Comparison of ENCODE assay signal across 8 mouse cellular contexts in the genomic region with DNA sequence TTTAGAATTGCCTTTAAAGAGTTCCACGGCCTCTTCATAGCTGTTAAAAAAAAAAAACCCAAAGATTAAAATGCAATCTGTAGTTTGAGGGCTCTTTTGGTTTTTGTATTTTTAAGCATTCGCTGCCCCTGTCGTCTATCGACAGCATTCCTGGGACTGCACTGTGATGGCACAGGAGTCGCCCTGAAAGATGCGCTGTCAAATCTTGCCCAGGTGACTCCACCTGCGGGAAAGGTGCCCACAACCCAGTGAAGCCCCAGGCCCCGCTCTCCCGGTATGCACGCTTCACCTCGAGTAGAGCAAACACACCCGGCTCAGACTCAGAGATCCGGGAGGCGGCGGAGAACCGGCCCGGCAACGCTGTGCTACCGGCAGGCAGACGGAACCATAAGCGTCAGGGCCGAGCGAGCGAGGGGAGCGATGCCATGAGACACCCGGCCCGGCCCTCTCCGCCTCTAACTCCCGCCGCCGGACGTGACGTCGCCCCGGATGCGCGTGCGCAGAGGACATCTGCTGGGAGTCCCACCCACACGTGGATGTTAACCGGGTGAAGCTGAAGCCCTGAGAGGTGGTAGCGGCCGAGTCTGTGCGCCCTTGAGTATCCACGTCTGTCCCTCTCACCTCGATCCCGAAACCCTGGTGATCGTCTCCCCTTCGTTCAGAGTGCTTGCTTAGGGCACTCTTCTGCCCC. TPM values are rescaled to one million over a fixed set of nuclear protein-coding genes. Genes with fewer than 3 reads are reported as not detected.
DNase-seq lines count a peak whose midpoint lies in the region; ATAC-seq lines count a peak whose summit lies in the region.

A gene (minus strand): TSS at position 482 of the 691 bp plus-strand sequence.

- peak; percentile 86 for ATAC-seq in inflammation-experienced regulatory T-cells, adult 6 months
- peak; percentile 93 for ATAC-seq in megakaryocyte-erythroid progenitor cell, adult 5-6 weeks (replicated peaks; ENCODE audit: low FRiP score, low TSS enrichment, poor library complexity, severe bottlenecking)

- intact Hi-C loops in gastrocnemius, postnatal 14 days (cut with DNase I; ENCODE audit: low total_unique reads) = no loop called here
- intact Hi-C loops in left cerebral cortex, postnatal 10 days (cut with DNase I) = loop anchor here (10.0 kb wide), 1 partner anchor 384 kb away; no protein-coding TSS in a partner anchor

- peak; percentile 98 to 99 for DNase-seq in adrenal gland, adult (ENCODE audit: inconsistent age in 2 of 2, low spot score in 1 of 2)
- DNase-seq in embryo, embryonic 10.5 days (ENCODE audit: low spot score) = peak; percentile 97
- DNase-seq in gastrocnemius, postnatal 14 days = peak; percentile 99
- peak; percentile 97 to 99 for DNase-seq in left cerebral cortex, postnatal 10 days (ENCODE audit: extremely low spot score in 1 of 2, low spot score in 2 of 2)
- peak; percentile 99 for DNase-seq in right cerebral cortex, postnatal 25 days
- peak; percentile 97 to 99 for DNase-seq in urinary bladder, postnatal 4 days (ENCODE audit: low spot score in 2 of 2)

RNA-seq across cellular contexts. Expression of the gene that starts here (rescaled TPM):
- 10 to 100 TPM; 22.6 to 26.3 TPM for total RNA-seq in gastrocnemius, postnatal 14 days (2021)
- polyA plus RNA-seq in inflammation-experienced regulatory T-cells, adult 6 months (2017; shearing (Covaris generic)) = 10 to 100 TPM; 16.1 to 16.8 (median 16.8) TPM
- total RNA-seq in left cerebral cortex, postnatal 10 days (2021) = 10 to 100 TPM; 35.9 to 36.0 TPM
- 10.7 and 21.3 TPM in 2 replicates for total RNA-seq in megakaryocyte-erythroid progenitor cell, adult 5-6 weeks (2014; fragmentation: Nextera tagmentation)
- 5.1 and 7.7 TPM in 2 replicates for total RNA-seq in megakaryocyte-erythroid progenitor cell, adult 5-6 weeks (2017)

Comparison
In these comparisons a context has a peak if more than half of its experiments do, and no peak if none do; other contexts are left out.
1. Peak in every context shown above with its lines: DNase-seq and ATAC-seq.